9 mouse cellular contexts compared by ENCODE assay signal in the genomic region with DNA sequence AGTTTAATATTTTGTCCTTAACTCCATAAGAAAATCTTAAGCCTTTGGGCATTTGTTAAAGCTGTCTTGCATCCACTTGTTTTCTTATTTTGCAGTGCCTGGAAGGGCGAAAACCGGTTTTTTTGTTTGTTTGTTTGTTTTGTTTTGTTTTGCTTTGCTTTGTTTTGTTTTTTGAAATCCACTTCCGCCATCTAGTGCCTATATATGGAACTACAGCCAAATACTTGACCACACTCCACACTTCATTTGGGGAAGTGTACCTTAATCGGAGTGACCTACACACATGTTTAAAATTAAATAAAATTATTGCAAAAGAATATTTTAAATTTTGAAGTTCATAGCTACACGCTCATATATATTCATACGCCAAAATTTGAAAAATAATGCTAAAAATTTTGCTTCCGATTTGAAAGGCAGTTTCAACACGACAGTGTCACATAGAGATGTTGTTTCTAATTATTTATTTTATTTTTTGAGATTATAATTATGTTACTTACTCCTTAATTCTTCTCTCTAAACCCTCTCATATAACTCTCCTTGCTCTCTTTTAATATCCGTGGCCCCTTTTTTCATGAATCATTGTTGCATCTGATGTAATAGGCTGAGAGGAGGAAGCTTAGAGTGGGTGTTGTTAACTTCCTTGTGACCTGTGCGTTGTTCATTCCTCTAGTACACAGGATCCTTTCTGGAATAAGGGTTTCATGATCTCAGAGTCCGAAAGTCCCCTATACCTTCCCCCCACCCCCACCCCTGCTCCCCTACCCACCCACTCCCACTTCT.
DNase-seq lines count a peak whose midpoint lies in the region; ATAC-seq lines count a peak whose summit lies in the region.
"Had no signal": no experiment of that assay in that cellular context is flagged by ENCODE, and none has a peak within 500 bp of the region (broad histone marks: within the 10 kb centered on the region; RNA-seq: fewer than 3 reads in every experiment).

No protein-coding gene starts in this region.

- no peak for ATAC-seq in hindbrain, embryonic 14.5 days (ENCODE audit: low FRiP score)
- no peak for ATAC-seq in midbrain, embryonic 11.5 days (ENCODE audit: low FRiP score)
- ATAC-seq in kidney, embryonic 16.5 days (ENCODE audit: low FRiP score, low TSS enrichment) = no peak
- ATAC-seq: intestine, embryonic 16.5 days had no signal

- H3K27me3 ChIP-seq in hindbrain, embryonic 14.5 days (ENCODE audit: control insufficient read depth, insufficient read depth, low read length) = no peaks in the 10 kb centered on the region
- no peaks in the 10 kb centered on the region for H3K27me3 ChIP-seq in hindbrain, embryonic 10.5 days (ENCODE audit: insufficient read depth, poor library complexity, severe bottlenecking)
- H3K27me3 ChIP-seq in midbrain, embryonic 11.5 days (ENCODE audit: control insufficient read depth, insufficient read depth, low read length) = no peaks in the 10 kb centered on the region
- H3K27me3 ChIP-seq in midbrain, embryonic 10.5 days (ENCODE audit: low read depth, poor library complexity, severe bottlenecking) = no peaks in the 10 kb centered on the region
- H3K27me3 ChIP-seq in splenic B cell, adult 2 months (ENCODE audit: control insufficient read depth, insufficient read depth, low read length, poor library complexity, severe bottlenecking) = no peaks in the 10 kb centered on the region
- H3K27me3 ChIP-seq in kidney, embryonic 16.5 days (ENCODE audit: insufficient read depth, low read length) = no peaks in the 10 kb centered on the region

- no peaks in the 10 kb centered on the region for H3K36me3 ChIP-seq in hindbrain, embryonic 14.5 days (replicated peaks; ENCODE audit: control insufficient read depth, insufficient read depth)
- no peaks in the 10 kb centered on the region for H3K36me3 ChIP-seq in hindbrain, embryonic 10.5 days
- no peaks in the 10 kb centered on the region for H3K36me3 ChIP-seq in midbrain, embryonic 11.5 days (ENCODE audit: control insufficient read depth, insufficient read depth, low read length)
- H3K36me3 ChIP-seq in midbrain, embryonic 10.5 days = no peaks in the 10 kb centered on the region
- H3K36me3 ChIP-seq in splenic B cell, adult 2 months (ENCODE audit: control insufficient read depth, insufficient read depth, low read length, poor library complexity, severe bottlenecking) = no peaks in the 10 kb centered on the region
- no peaks in the 10 kb centered on the region for H3K36me3 ChIP-seq in kidney, embryonic 16.5 days (ENCODE audit: insufficient read depth, low read length)

- no peaks in the 10 kb centered on the region for H3K9me3 ChIP-seq in hindbrain, embryonic 14.5 days (ENCODE audit: control insufficient read depth, low read length)
- H3K9me3 ChIP-seq in hindbrain, embryonic 10.5 days = no peaks in the 10 kb centered on the region
- no peaks in the 10 kb centered on the region for H3K9me3 ChIP-seq in midbrain, embryonic 11.5 days (ENCODE audit: control insufficient read depth, low read length)
- H3K9me3 ChIP-seq in midbrain, embryonic 10.5 days (replicated peaks) = no peaks in the 10 kb centered on the region
- H3K9me3 ChIP-seq in kidney, embryonic 16.5 days (ENCODE audit: low read length) = no peaks in the 10 kb centered on the region

- no peaks in the 10 kb centered on the region for H3K4me1 ChIP-seq in hindbrain, embryonic 14.5 days (replicated peaks; ENCODE audit: control insufficient read depth, insufficient read depth, low read length)
- no peaks in the 10 kb centered on the region for H3K4me1 ChIP-seq in hindbrain, embryonic 10.5 days (replicated peaks)
- H3K4me1 ChIP-seq in midbrain, embryonic 11.5 days (ENCODE audit: control insufficient read depth, insufficient read depth, low read length) = no peaks in the 10 kb centered on the region
- no peaks in the 10 kb centered on the region for H3K4me1 ChIP-seq in midbrain, embryonic 10.5 days
- no peaks in the 10 kb centered on the region for H3K4me1 ChIP-seq in kidney, embryonic 16.5 days (ENCODE audit: insufficient read depth, low read length)

- no peak overlapping the region for H3K9ac ChIP-seq in hindbrain, embryonic 14.5 days
- no peak overlapping the region for H3K9ac ChIP-seq in midbrain, embryonic 11.5 days (ENCODE audit: low read length)
- no peak overlapping the region for H3K9ac ChIP-seq in kidney, embryonic 16.5 days (replicated peaks; ENCODE audit: low read length)

- no peak overlapping the region for H3K4me2 ChIP-seq in hindbrain, embryonic 14.5 days (replicated peaks)
- no peak overlapping the region for H3K4me2 ChIP-seq in midbrain, embryonic 11.5 days
- H3K4me2 ChIP-seq in kidney, embryonic 16.5 days (replicated peaks; ENCODE audit: low read depth, low read length) = no peak overlapping the region

- DNase-seq in hindbrain, embryonic 14.5 days (ENCODE audit: low spot score) = peak; percentile 62
- DNase-seq in hindbrain, embryonic 10.5 days (ENCODE audit: low spot score) = no peak
- peak; percentile 87 for DNase-seq in midbrain, embryonic 11.5 days (ENCODE audit: low spot score, missing footprints)
- no peak for DNase-seq in midbrain, embryonic 10.5 days (ENCODE audit: low spot score)
- peak; percentile 8 for DNase-seq in c-Kit-positive CD71-negative TER-119-negative erythroid progenitor cells, embryonic 14.5 days (ENCODE audit: low read depth)
- peak; percentile 9 for DNase-seq in splenic B cell, adult 2 months (ENCODE audit: low read depth, low spot score)
- DNase-seq in testis, postnatal 14 days (ENCODE audit: low spot score) = no peak

- H3K27ac ChIP-seq in hindbrain, embryonic 14.5 days = no peak overlapping the region
- no peak overlapping the region for H3K27ac ChIP-seq in hindbrain, embryonic 10.5 days
- H3K27ac ChIP-seq in midbrain, embryonic 11.5 days (ENCODE audit: low read depth, low read length) = no peak overlapping the region
- no peak overlapping the region for H3K27ac ChIP-seq in midbrain, embryonic 10.5 days (replicated peaks)
- H3K27ac ChIP-seq in kidney, embryonic 16.5 days (ENCODE audit: low read length) = no peak overlapping the region

- WGBS in hindbrain, embryonic 14.5 days = 44% methylated on average over 11 of the region's 11 CpGs
- 50% methylated on average over 11 of the region's 11 CpGs for WGBS in hindbrain, embryonic 10.5 days
- 46% methylated on average over 11 of the region's 11 CpGs for WGBS in midbrain, embryonic 11.5 days
- 46% methylated on average over 11 of the region's 11 CpGs for WGBS in midbrain, embryonic 10.5 days
- WGBS in kidney, embryonic 16.5 days = 44% methylated on average over 11 of the region's 11 CpGs

- H3K4me3 ChIP-seq in hindbrain, embryonic 14.5 days (replicated peaks; ENCODE audit: low read length) = no peak overlapping the region
- H3K4me3 ChIP-seq in hindbrain, embryonic 10.5 days = no peak overlapping the region
- H3K4me3 ChIP-seq in midbrain, embryonic 11.5 days (ENCODE audit: low read depth, low read length) = no peak overlapping the region
- H3K4me3 ChIP-seq in midbrain, embryonic 10.5 days = no peak overlapping the region
- no peak overlapping the region for H3K4me3 ChIP-seq in kidney, embryonic 16.5 days (ENCODE audit: low read length)

Comparison
In these comparisons a context has a peak if more than half of its experiments do, and no peak if none do; other contexts are left out.
1. DNase-seq: peak in hindbrain, embryonic 14.5 days (single experiment), midbrain, embryonic 11.5 days (single experiment), c-Kit-positive CD71-negative TER-119-negative erythroid progenitor cells, embryonic 14.5 days (single experiment) and splenic B cell, adult 2 months (single experiment); none in hindbrain, embryonic 10.5 days (single experiment), midbrain, embryonic 10.5 days (single experiment) and testis, postnatal 14 days (single experiment).